Mouse (Mus musculus) hindbrain, embryonic 16.5 days (tissue): ENCODE results near the gene Wnt16. TPM values are rescaled to one million over a fixed set of nuclear protein-coding genes. Genes with fewer than 3 reads are reported as not detected.

Experiments
- ATAC-seq: fragments of 200-750 bp; cut with Nextera tagmentation; 2 replicates; pipeline ENCODE4 v1.8.0; 2017; ENCODE audit warnings: moderate TSS enrichment, moderate library complexity
- H3K27ac ChIP-seq: fragments of 300-500 bp; sonication (generic); 2 replicates; pipeline ENCODE4 v1.5.1; 2014; ENCODE audit warnings: low read depth, mild to moderate bottlenecking, control low read depth, low read length, moderate library complexity
- H3K27me3 ChIP-seq: fragments of 300-500 bp; sonication (generic); replicated peaks from 2 replicates; pipeline ENCODE4 v1.6.1; 2014; ENCODE audit warnings: low read length; ENCODE audit not compliant: control insufficient read depth, insufficient read depth
- H3K36me3 ChIP-seq: fragments of 300-500 bp; sonication (generic); 2 replicates; pipeline ENCODE4 v1.6.1; 2014; ENCODE audit warnings: mild to moderate bottlenecking, low read length, moderate library complexity, mixed read lengths; ENCODE audit not compliant: control insufficient read depth, insufficient read depth
- H3K4me1 ChIP-seq: fragments of 300-500 bp; sonication (generic); 2 replicates; pipeline ENCODE4 v1.6.1; 2014; ENCODE audit warnings: low read depth, low read length; ENCODE audit not compliant: control insufficient read depth, insufficient read depth
- H3K4me2 ChIP-seq: fragments of 300-500 bp; sonication (generic); 2 replicates; pipeline ENCODE4 v1.6.1; 2014; ENCODE audit warnings: mild to moderate bottlenecking, low read length, control low read depth, moderate library complexity
- H3K4me3 ChIP-seq: fragments of 300-500 bp; sonication (generic); 2 replicates; pipeline ENCODE4 v1.5.1; 2014; ENCODE audit warnings: mild to moderate bottlenecking, low read length, control low read depth, moderate library complexity
- H3K9ac ChIP-seq: fragments of 300-500 bp; sonication (generic); 2 replicates; pipeline ENCODE4 v1.6.1; 2014; ENCODE audit warnings: low read depth, mild to moderate bottlenecking, control low read depth, low read length, moderate library complexity
- H3K9me3 ChIP-seq: fragments of 300-500 bp; sonication (generic); 2 replicates; pipeline ENCODE4 v1.6.1; 2014; ENCODE audit warnings: mild to moderate bottlenecking, low read length, moderate library complexity; ENCODE audit not compliant: control insufficient read depth
- WGBS: fragments of 180-500 bp; shearing (Covaris S2); extraction: QIAGEN DNeasy Blood & Tissue Kit; methylation state at CpG from one replicate; pipeline ENCODE4 v1.1.7; 2014; 5-methylcytosine and 5-hydroxymethylcytosine counted together
- polyA plus RNA-seq: library from polyadenylated mRNA; unstranded; fragments of >200 nt; fragmentation: Nextera tagmentation; extraction: Ambion mirVana; gene quantifications from 2 replicates; pipeline ENCODE4 v1.2.1, GENCODE M21; 2015

Gene Wnt16
- polyA plus RNA-seq, 1 experiment from 2014 or later = 0.59 TPM

GRCm38 (mm10) chr6:22340779-22341178, 52.8 kb downstream of the Wnt16 start:
- Histone ChIP-seq H3K36me3 (peaks cover 11% of the 10 kb centered on the region), H3K4me1 (no peaks in the 10 kb centered on the region), H3K4me3 (no peak overlapping the region), H3K9ac (no peak overlapping the region), H3K9me3 (peaks cover 2% of the 10 kb centered on the region; the same call in 1 of the 2 replicates), H3K27ac (no peak overlapping the region), H3K4me2 (no peak overlapping the region), H3K27me3 (no peaks in the 10 kb centered on the region)
- ATAC-seq = no peak
- WGBS = 96% methylated on average over 14 of the region's 14 CpGs

GRCm38 (mm10) chr6:22343292-22343691, 55.3 kb downstream of the Wnt16 start:
- no peaks in the 10 kb centered on the region for H3K4me1 ChIP-seq
- H3K9me3 ChIP-seq = peaks cover 2% of the 10 kb centered on the region; the same call in 1 of the 2 replicates
- 94% methylated on average over 3 of the region's 3 CpGs for WGBS
- no peak overlapping the region for H3K4me2 ChIP-seq
- H3K27me3 ChIP-seq = no peaks in the 10 kb centered on the region
- no peak for ATAC-seq
- no peak overlapping the region for H3K9ac ChIP-seq
- no peak overlapping the region for H3K4me3 ChIP-seq
- H3K36me3 ChIP-seq = peaks cover 11% of the 10 kb centered on the region
- no peak overlapping the region for H3K27ac ChIP-seq

GRCm38 (mm10) chr6:22343706-22344105, 55.7 kb downstream of the Wnt16 start:
- Histone ChIP-seq H3K27ac (no peak overlapping the region), H3K4me2 (no peak overlapping the region), H3K9me3 (peaks cover 2% of the 10 kb centered on the region; the same call in 1 of the 2 replicates), H3K4me3 (no peak overlapping the region), H3K4me1 (no peaks in the 10 kb centered on the region), H3K36me3 (peaks cover 9% of the 10 kb centered on the region), H3K9ac (no peak overlapping the region), H3K27me3 (no peaks in the 10 kb centered on the region)
- 95% methylated on average over 6 of the region's 6 CpGs for WGBS
- ATAC-seq = no peak

- Histone ChIP-seq H3K4me2 (no peak overlapping the region), H3K9ac (no peak overlapping the region), H3K9me3 (peaks cover 2% of the 10 kb centered on the region; the same call in 1 of the 2 replicates), H3K4me1 (no peaks in the 10 kb centered on the region), H3K4me3 (no peak overlapping the region), H3K27me3 (no peaks in the 10 kb centered on the region), H3K36me3 (peaks cover 7% of the 10 kb centered on the region), H3K27ac (no peak overlapping the region)
- WGBS = 58% methylated on average over 6 of the region's 6 CpGs
- ATAC-seq = no peak
Observed at GRCm38 (mm10) chr6:22344443-22344842, 56.4 kb downstream of the Wnt16 start.

GRCm38 (mm10) chr6:22347132-22347902, 59.3 kb downstream of the Wnt16 start:
- Histone ChIP-seq H3K4me2 (no peak overlapping the region), H3K27me3 (no peaks in the 10 kb centered on the region), H3K9ac (no peak overlapping the region), H3K4me3 (no peak overlapping the region), H3K9me3 (no peaks in the 10 kb centered on the region), H3K36me3 (no peaks in the 10 kb centered on the region), H3K4me1 (no peaks in the 10 kb centered on the region), H3K27ac (no peak overlapping the region)
- ATAC-seq = no peak
- 78% methylated on average over 8 of the region's 8 CpGs for WGBS

Other genes starting within 250 kb of the Wnt16 start
- 98.2 and 104 TPM in 2 replicates for gene Fam3c, start 68.0 kb downstream of the Wnt16 start, polyA plus RNA-seq